Mouse (Mus musculus): ENCODE measurements around the gene Hhipl1. TPM values are rescaled to one million over a fixed set of nuclear protein-coding genes. Genes with fewer than 3 reads are reported as not detected.
A peak's percentile ranks its signal among the peaks of the same experiment; 100 is the strongest.

Hhipl1 gene
- polyA plus RNA-seq, 1 experiment: 3.9 TPM

DNA sequence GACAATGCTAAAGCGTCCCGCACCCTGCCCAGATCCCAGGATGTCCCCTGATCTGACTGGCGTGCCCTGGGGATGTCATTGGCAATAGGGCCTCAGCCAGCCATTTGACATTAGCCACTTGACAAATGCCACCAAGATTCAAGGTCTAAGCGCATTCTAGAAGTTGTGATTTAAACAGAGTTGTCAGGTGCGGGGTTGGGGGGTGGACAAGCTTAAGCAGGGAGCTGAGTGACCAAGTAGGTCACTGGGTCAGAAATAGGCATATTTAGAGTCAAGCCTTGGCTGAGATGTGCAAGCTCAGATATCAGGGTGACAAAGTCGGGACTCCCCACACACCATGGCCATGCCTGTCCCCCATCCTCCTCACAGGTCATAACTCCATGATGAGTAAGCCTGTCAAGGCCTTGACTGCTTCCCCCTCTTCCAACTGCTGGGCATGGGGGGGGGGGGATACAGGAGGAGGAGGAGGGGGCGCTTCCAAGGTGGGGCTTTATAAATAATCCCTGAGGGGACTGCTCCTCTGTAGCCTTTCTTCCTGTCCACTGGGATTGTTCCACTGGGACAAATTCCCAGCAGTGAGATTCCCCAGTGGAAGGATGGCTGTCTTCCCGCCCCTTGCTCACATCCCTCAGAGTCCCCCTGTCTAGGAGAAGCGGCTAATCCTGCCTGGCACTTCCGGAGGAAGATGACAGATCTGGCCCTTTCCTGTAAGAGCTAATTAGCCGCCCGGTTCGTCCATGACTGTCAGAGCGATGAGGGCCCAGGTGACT is 21.4 kb upstream of the Hhipl1 start:
- peak; percentile 74 for DNase-seq (ENCODE audit: low read depth)
- TF ChIP-seq CTCF (IDR thresholded peaks at IDR 0.05; ENCODE audit: borderline replicate concordance, extremely low read depth, insufficient read depth, insufficient read length): no peak
- no peak for TF ChIP-seq POLR2A (IDR thresholded peaks at IDR 0.05; ENCODE audit: borderline replicate concordance, extremely low read depth, insufficient read depth, insufficient read length, poor library complexity, severe bottlenecking)

DNA sequence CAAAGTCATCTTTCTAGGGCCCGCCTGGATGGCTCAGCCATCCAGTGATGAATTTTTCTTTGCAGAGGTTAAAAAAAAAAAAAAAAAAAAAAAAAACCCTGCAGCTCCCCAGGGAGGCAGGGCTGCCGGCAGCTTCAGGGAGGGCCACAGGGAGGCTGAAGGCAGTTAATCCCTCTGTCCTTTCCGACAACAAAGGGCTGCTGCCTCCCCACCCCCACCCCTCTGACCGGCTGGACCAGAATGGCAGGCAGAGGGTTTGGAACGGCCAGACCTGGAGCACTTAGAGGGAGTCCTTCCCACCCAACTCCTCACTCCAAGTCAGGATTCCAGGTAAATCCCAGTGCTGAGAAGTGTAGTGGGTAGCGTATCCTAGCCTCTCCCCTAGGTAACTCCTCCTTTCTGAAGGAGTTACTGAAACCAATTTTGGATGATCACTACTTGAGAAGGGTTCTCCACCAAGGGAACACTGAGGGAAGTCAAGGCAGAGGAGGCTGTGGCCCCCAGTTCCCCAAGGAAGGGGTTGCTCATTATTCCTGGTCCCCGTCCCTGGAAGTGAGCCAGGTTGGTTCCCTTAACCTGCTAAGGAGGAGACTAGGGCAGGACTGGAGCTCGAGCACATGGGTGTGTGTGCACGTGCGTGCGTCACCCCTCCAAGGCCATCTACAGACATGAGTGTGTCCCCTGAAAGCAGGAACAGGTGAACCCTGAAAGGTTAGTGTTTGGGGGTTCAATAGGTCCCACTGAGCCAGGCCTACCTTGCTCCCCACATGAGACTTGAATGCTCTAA is 20.7 kb upstream of the Hhipl1 start:
- TF ChIP-seq CTCF (IDR thresholded peaks at IDR 0.05; ENCODE audit: borderline replicate concordance, extremely low read depth, insufficient read depth, insufficient read length) (no peak), POLR2A (IDR thresholded peaks at IDR 0.05; ENCODE audit: borderline replicate concordance, extremely low read depth, insufficient read depth, insufficient read length, poor library complexity, severe bottlenecking) (no peak)
- no peak for DNase-seq (ENCODE audit: low read depth)

- TF ChIP-seq CTCF (IDR thresholded peaks at IDR 0.05; ENCODE audit: borderline replicate concordance, extremely low read depth, insufficient read depth, insufficient read length): no peak
- TF ChIP-seq POLR2A (IDR thresholded peaks at IDR 0.05; ENCODE audit: borderline replicate concordance, extremely low read depth, insufficient read depth, insufficient read length, poor library complexity, severe bottlenecking): no peak
- DNase-seq (ENCODE audit: low read depth): no peak
Observed at GRCm38 (mm10) chr12:108286381-108286780, 19.7 kb upstream of the Hhipl1 start.

DNA sequence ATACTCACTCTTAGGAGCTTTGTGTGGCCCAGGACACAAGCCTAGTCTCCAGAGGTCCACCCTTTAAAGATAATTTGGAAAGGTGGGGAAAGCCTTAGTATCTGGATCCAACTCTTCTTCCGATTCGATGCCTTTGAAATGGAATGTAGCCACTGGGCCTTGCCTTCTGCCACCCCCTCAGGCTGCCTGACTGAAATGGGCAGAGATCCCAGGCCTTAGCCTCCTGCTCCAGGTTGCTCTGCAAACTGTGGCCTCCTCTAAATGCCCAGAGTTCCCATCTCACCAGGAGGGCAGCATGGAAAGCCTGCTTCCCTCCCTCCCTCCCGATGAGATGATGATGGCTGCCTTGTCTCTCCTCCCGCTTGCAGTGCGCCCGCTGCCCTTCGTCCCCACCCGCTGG is 19.1 kb upstream of the Hhipl1 start:
- TF ChIP-seq POLR2A (IDR thresholded peaks at IDR 0.05; ENCODE audit: borderline replicate concordance, extremely low read depth, insufficient read depth, insufficient read length, poor library complexity, severe bottlenecking) (no peak), CTCF (IDR thresholded peaks at IDR 0.05; ENCODE audit: borderline replicate concordance, extremely low read depth, insufficient read depth, insufficient read length) (no peak)
- no peak for DNase-seq (ENCODE audit: low read depth)

DNA sequence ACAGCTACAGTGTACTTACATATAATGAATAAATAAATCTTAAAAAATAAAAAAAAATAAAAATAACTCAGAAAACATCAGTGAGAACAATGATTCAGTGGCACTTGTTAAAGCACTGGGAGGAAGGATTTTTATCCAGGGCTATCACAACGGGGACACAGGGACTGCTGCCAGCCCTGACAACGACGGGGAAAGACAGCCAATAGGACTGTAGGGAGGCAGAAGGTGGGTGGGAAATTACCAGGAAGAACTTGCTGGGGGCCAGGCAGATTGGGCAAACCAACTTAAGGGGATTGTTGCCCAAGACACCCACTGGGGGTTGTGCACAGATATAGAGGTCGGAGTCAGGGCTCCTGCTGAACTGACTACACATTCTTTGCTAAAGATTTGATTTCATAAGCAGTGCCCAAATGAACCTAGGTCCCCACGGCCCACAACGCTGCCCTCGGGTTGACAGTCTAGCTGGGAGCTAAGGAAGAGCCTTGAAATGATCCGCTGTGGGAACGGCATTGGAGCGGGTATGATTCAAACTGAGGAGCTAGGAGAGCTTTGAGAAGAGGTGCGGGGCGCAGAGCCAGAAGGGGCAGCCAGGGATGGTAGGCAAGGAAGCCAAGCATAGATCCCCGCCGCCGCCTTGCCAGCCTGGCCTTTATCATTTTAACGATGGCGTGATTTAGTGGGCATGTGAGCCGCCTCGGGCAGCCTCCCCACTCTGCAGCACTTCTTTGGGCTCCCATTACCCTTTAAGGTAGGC is 17.8 kb upstream of the Hhipl1 start:
- DNase-seq (ENCODE audit: low read depth): peak; percentile 61
- TF ChIP-seq CTCF (IDR thresholded peaks at IDR 0.05; ENCODE audit: borderline replicate concordance, extremely low read depth, insufficient read depth, insufficient read length): no peak
- TF ChIP-seq POLR2A (IDR thresholded peaks at IDR 0.05; ENCODE audit: borderline replicate concordance, extremely low read depth, insufficient read depth, insufficient read length, poor library complexity, severe bottlenecking): no peak

GRCm38 (mm10) chr12:108292419-108292818 is 13.7 kb upstream of the Hhipl1 start:
- TF ChIP-seq CTCF (IDR thresholded peaks at IDR 0.05; ENCODE audit: borderline replicate concordance, extremely low read depth, insufficient read depth, insufficient read length): no peak
- no peak for TF ChIP-seq POLR2A (IDR thresholded peaks at IDR 0.05; ENCODE audit: borderline replicate concordance, extremely low read depth, insufficient read depth, insufficient read length, poor library complexity, severe bottlenecking)
- peak; percentile 84 for DNase-seq (ENCODE audit: low read depth)

- DNase-seq (ENCODE audit: low read depth): peak; percentile 87
- peak; percentile 92 for TF ChIP-seq CTCF (IDR thresholded peaks at IDR 0.05; ENCODE audit: borderline replicate concordance, extremely low read depth, insufficient read depth, insufficient read length)
- no peak for TF ChIP-seq POLR2A (IDR thresholded peaks at IDR 0.05; ENCODE audit: borderline replicate concordance, extremely low read depth, insufficient read depth, insufficient read length, poor library complexity, severe bottlenecking)
Observed at GRCm38 (mm10) chr12:108292957-108293356, 13.1 kb upstream of the Hhipl1 start.

GRCm38 (mm10) chr12:108294620-108295019 is 11.4 kb upstream of the Hhipl1 start:
- peak; percentile 59 for DNase-seq (ENCODE audit: low read depth)
- TF ChIP-seq POLR2A (IDR thresholded peaks at IDR 0.05; ENCODE audit: borderline replicate concordance, extremely low read depth, insufficient read depth, insufficient read length, poor library complexity, severe bottlenecking) (no peak), CTCF (IDR thresholded peaks at IDR 0.05; ENCODE audit: borderline replicate concordance, extremely low read depth, insufficient read depth, insufficient read length) (no peak)

DNA sequence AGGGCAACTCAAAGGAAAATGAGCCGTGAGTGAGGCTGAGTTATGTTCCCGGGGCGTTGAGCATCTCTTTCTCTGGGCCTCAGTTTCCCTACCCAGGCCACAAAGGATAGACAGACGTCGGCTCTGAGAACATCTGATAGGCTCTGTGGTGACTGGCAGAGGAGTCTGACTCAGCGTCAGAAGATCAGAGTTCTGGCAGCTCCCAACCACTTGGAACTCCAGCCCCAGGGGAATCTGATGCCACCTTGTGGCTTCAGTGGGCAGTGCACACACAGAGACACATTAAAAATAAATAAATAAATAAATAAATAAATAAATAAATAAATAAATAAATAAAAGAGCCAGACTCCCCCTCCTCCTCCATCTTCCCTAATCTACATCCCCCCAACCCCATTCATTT is 9.0 kb upstream of the Hhipl1 start:
- TF ChIP-seq POLR2A (IDR thresholded peaks at IDR 0.05; ENCODE audit: borderline replicate concordance, extremely low read depth, insufficient read depth, insufficient read length, poor library complexity, severe bottlenecking) (no peak), CTCF (IDR thresholded peaks at IDR 0.05; ENCODE audit: borderline replicate concordance, extremely low read depth, insufficient read depth, insufficient read length) (peak; percentile 45)
- DNase-seq (ENCODE audit: low read depth): no peak

DNA sequence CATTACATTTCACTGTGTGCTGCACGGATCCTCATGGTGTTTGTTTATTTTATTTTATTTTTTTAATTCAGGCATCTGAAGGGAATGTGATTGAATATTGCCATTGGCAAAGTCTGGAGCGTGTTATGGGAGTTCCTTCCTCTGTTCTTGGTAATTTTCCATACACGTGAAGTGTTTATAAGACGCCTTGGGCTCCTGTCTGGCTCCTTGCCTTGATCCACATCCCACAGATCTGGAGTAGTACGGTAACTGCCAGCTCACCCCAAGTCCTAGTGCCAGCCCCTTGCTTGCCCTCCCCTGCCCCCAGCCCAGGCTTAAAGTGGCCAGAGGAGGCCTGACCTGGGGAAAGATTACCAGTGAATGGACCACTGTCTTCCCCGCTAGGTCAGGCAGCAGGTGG is 5.1 kb upstream of the Hhipl1 start:
- no peak for TF ChIP-seq POLR2A (IDR thresholded peaks at IDR 0.05; ENCODE audit: borderline replicate concordance, extremely low read depth, insufficient read depth, insufficient read length, poor library complexity, severe bottlenecking)
- no peak for TF ChIP-seq CTCF (IDR thresholded peaks at IDR 0.05; ENCODE audit: borderline replicate concordance, extremely low read depth, insufficient read depth, insufficient read length)
- no peak for DNase-seq (ENCODE audit: low read depth)

DNA sequence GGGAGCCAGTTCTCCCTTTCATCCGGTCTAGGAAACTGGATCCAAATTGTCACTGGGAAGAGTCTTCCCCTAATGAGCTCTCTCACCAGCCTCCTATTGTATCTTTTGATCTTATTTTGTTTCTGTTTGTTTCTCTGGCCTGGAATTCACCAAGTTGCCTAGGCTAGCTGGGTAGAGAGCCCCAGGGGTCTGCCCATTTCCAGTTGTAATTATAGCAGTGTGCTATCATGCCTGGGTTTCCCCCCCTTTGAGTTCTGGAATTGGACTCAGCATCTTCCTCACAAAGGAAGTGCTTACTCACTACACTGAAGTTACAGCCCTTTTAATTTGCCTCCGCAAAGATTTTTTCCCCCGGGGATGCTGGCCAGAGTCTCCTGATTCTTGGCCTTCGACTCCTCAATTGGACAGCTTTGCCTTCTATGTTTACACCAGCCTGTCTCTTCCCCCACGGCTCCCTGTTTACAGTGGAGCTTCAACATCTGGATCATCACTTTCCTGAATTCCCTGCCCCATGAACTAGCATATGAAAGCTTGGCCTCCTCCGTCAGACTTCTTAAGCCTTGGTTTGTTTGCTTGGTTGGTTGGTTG is 2.2 kb upstream of the Hhipl1 start:
- peak; percentile 49 for DNase-seq (ENCODE audit: low read depth)
- TF ChIP-seq CTCF (IDR thresholded peaks at IDR 0.05; ENCODE audit: borderline replicate concordance, extremely low read depth, insufficient read depth, insufficient read length): no peak
- no peak for TF ChIP-seq POLR2A (IDR thresholded peaks at IDR 0.05; ENCODE audit: borderline replicate concordance, extremely low read depth, insufficient read depth, insufficient read length, poor library complexity, severe bottlenecking)
